Mouse (Mus musculus): ENCODE results near the gene Sema6d.
A peak's percentile ranks its signal among the peaks of the same experiment; 100 is the strongest.

Gene Sema6d

GRCm38 (mm10) chr2:124289356-124289755 lies 199.6 kb downstream of the Sema6d start:
- DNase-seq (ENCODE audit: inconsistent age in 2 of 2, low spot score in 1 of 2) = no peak

GRCm38 (mm10) chr2:124291145-124291544 lies 201.4 kb downstream of the Sema6d start:
- no peak for DNase-seq (ENCODE audit: inconsistent age in 2 of 2, low spot score in 1 of 2)

GRCm38 (mm10) chr2:124293601-124294000 lies 203.8 kb downstream of the Sema6d start:
- no peak for DNase-seq (ENCODE audit: inconsistent age in 2 of 2, low spot score in 1 of 2)

GRCm38 (mm10) chr2:124298351-124298750 lies 208.6 kb downstream of the Sema6d start:
- peak in 1 of 2 experiments; percentile 26 for DNase-seq (ENCODE audit: inconsistent age in 2 of 2, low spot score in 1 of 2)

- peak in 1 of 2 experiments; percentile 27 for DNase-seq (ENCODE audit: inconsistent age in 2 of 2, low spot score in 1 of 2)
Measured at GRCm38 (mm10) chr2:124298872-124299271, 209.1 kb downstream of the Sema6d start.

GRCm38 (mm10) chr2:124308605-124309004 lies 218.8 kb downstream of the Sema6d start:
- no peak for DNase-seq (ENCODE audit: inconsistent age in 2 of 2, low spot score in 1 of 2)

- DNase-seq (ENCODE audit: inconsistent age in 2 of 2, low spot score in 1 of 2) = no peak
Measured at GRCm38 (mm10) chr2:124309361-124310128, 219.8 kb downstream of the Sema6d start.

GRCm38 (mm10) chr2:124322528-124323215 lies 232.9 kb downstream of the Sema6d start:
- DNase-seq (ENCODE audit: inconsistent age in 2 of 2, low spot score in 1 of 2) = peak; percentile 12 to 57

GRCm38 (mm10) chr2:124324107-124324724 lies 234.4 kb downstream of the Sema6d start:
- no peak for DNase-seq (ENCODE audit: inconsistent age in 2 of 2, low spot score in 1 of 2)

- DNase-seq (ENCODE audit: inconsistent age in 2 of 2, low spot score in 1 of 2) = no peak
Measured at GRCm38 (mm10) chr2:124329473-124330130, 239.8 kb downstream of the Sema6d start.

- no peak for DNase-seq (ENCODE audit: inconsistent age in 2 of 2, low spot score in 1 of 2)
Measured at GRCm38 (mm10) chr2:124332890-124333289, 243.1 kb downstream of the Sema6d start.

- DNase-seq (ENCODE audit: inconsistent age in 2 of 2, low spot score in 1 of 2) = peak in 1 of 2 experiments; percentile 50
Measured at GRCm38 (mm10) chr2:124334655-124335054, 244.9 kb downstream of the Sema6d start.

GRCm38 (mm10) chr2:124338296-124338695 lies 248.5 kb downstream of the Sema6d start:
- DNase-seq (ENCODE audit: inconsistent age in 2 of 2, low spot score in 1 of 2) = no peak

GRCm38 (mm10) chr2:124354191-124354590 lies 264.4 kb downstream of the Sema6d start:
- DNase-seq (ENCODE audit: inconsistent age in 2 of 2, low spot score in 1 of 2) = no peak

GRCm38 (mm10) chr2:124354716-124355115 lies 264.9 kb downstream of the Sema6d start:
- no peak for DNase-seq (ENCODE audit: inconsistent age in 2 of 2, low spot score in 1 of 2)

- peak in 1 of 2 experiments; percentile 29 for DNase-seq (ENCODE audit: inconsistent age in 2 of 2, low spot score in 1 of 2)
Measured at GRCm38 (mm10) chr2:124369291-124369690, 279.5 kb downstream of the Sema6d start.

- peak; percentile 18 to 72 for DNase-seq (ENCODE audit: inconsistent age in 2 of 2, low spot score in 1 of 2)
Measured at GRCm38 (mm10) chr2:124369991-124370390, 280.2 kb downstream of the Sema6d start.

GRCm38 (mm10) chr2:124371363-124371762 lies 281.6 kb downstream of the Sema6d start:
- DNase-seq (ENCODE audit: inconsistent age in 2 of 2, low spot score in 1 of 2) = no peak

GRCm38 (mm10) chr2:124385053-124385452 lies 295.3 kb downstream of the Sema6d start:
- no peak for DNase-seq (ENCODE audit: inconsistent age in 2 of 2, low spot score in 1 of 2)

- DNase-seq (ENCODE audit: inconsistent age in 2 of 2, low spot score in 1 of 2) = no peak
Measured at GRCm38 (mm10) chr2:124385722-124386121, 296.0 kb downstream of the Sema6d start.

- DNase-seq (ENCODE audit: inconsistent age in 2 of 2, low spot score in 1 of 2) = no peak
Measured at GRCm38 (mm10) chr2:124388269-124388668, 298.5 kb downstream of the Sema6d start.
